Mouse (Mus musculus): Measurements from ENCODE around the gene Cped1. TPM values are rescaled to one million over a fixed set of nuclear protein-coding genes. Genes with fewer than 3 reads are reported as not detected.
"Not testable (repeated sequence)": the region's sequence is repeated elsewhere in the genome, so short reads cannot be mapped to it uniquely, and the experiment has no call there.

Gene Cped1
- total RNA-seq, 1 experiment from 2014 or later: 1.0 TPM

DNA sequence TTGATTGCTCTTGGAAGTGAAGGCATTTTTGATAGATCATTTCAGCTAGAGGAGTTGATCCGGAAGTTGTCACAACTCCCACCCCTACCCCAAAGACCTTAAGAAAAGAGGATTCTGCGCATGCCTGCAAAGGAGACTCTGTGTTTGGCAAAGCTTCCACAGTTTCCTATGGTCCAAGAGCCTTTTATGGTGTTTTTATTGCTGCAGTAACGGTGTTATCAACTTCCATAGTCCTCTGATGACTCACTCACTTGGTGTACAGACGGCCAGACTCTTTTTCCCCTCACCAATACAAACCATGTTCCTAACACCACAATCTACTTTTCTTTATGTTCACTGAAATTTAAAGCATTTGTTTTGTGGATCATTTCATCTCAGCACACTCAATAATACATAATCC is 273.1 kb downstream of the Cped1 start:
- no peak for ATAC-seq (ENCODE audit: extremely low read depth, insufficient number of reproducible peaks, low FRiP score, poor library complexity, severe bottlenecking)

DNA sequence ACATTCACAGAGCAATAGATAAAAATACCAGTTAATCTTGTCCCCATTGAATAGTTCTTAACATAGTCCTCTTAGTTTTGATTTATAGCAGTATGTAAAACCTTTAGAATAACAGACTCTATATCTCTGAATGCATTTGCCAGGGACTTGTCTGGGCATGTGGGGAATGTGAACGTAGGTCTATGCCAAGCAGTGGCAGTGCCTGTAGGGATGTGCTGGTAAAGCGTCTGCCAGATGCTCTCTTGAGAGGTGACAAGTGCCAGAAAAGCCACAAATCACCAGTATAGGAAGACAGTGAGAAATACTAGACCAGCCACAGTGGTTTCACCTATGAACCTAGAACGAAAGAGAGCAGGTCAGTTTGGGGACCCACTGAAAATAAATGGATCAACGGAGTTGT is 276.8 kb downstream of the Cped1 start:
- ATAC-seq (ENCODE audit: extremely low read depth, insufficient number of reproducible peaks, low FRiP score, poor library complexity, severe bottlenecking): no peak

DNA sequence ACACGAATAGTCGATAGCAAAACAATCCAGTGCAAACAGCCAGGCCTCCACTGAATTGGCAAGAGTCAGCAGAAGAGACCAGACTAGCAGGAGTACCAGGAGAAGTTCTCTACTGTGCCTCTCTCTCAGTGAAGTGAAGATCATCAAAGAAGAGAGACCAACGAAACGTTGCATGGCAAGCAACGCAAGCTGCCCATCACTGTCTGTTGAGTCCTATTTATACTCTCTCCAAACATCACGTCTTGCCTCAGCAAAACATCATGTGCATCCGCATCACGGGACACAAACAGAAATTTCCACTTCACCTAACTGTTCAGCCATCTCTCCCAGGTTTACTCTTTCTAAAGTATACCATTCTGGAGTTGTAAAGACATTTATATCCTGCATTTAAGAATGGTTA is 278.4 kb downstream of the Cped1 start:
- ATAC-seq (ENCODE audit: extremely low read depth, insufficient number of reproducible peaks, low FRiP score, poor library complexity, severe bottlenecking): not testable (repeated sequence)

DNA sequence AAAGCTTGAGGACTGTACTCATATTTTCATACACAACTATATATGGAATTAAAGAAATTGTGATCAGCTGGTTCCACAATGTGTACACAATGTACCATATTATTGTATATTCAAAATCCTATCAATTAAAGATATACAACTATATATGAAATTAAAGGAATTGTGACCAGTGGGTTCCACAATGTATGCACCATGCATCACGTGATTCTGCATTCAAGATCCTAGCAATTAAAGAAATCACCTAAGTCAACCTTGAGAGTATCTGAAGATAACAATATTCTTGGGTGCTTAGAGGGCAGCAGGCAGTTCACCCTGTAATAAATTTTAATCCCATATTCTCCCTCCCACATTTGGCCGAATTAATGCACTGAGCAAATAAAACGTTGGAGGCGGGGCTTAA is 280.3 kb downstream of the Cped1 start:
- ATAC-seq (ENCODE audit: extremely low read depth, insufficient number of reproducible peaks, low FRiP score, poor library complexity, severe bottlenecking): no peak

DNA sequence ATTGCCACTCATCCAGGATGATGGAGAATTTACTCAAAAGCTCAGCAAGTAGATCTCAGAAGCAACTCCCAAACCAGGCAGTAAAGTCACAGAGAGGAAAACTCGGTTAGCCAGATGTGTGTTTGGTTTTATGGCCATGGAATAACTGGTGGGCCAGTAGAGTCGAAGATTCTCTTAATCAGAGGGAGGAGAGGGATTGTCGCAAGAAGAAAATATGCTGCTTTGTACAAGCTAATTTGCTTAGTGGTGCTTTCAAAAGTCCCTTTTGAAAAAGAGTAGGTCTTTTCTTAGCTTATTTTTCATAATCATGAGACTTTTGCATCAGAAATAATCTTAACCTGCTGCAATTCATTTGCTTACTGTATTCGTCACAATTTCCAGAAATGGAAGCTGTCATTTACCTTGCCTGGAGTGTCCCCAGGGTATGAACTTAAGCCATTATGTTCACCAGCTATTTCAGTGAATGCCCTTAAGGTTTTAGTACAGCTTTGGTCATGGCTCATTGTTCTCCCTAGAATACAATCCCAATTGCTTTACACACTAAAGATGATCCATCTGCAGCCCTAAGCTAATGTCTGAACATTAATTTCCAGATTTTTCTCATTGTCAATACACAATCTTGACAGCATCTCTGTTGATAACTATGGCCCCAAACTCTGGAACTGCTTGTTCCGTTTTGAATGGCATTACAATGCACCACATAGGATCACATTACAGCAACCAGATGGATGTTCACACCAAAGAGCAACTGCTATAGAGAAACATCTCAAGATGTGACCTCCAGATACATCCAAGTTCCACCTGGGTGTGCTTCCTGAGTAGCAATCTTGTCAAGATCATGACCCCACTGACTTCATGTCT is 282.3 kb downstream of the Cped1 start:
- ATAC-seq (ENCODE audit: extremely low read depth, insufficient number of reproducible peaks, low FRiP score, poor library complexity, severe bottlenecking): no peak

DNA sequence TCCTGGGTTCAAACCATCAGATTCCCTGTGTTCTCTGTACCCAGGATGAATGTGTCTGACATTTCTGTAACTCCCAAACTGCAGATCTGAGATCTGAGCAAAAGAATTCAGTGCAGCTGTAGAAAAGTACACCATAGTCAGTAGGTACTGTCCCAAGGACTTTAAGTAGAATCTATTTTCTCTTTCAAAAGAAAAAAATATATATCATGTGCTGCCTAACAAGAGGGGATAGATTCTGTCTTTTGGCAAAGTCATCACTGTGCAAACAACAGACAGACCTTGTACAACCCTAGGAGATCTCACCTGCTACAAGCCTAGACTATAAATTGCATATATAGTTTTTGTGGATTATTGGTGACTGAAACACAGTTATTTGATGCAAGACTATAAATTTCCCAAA is 283.0 kb downstream of the Cped1 start:
- ATAC-seq (ENCODE audit: extremely low read depth, insufficient number of reproducible peaks, low FRiP score, poor library complexity, severe bottlenecking): no peak

DNA sequence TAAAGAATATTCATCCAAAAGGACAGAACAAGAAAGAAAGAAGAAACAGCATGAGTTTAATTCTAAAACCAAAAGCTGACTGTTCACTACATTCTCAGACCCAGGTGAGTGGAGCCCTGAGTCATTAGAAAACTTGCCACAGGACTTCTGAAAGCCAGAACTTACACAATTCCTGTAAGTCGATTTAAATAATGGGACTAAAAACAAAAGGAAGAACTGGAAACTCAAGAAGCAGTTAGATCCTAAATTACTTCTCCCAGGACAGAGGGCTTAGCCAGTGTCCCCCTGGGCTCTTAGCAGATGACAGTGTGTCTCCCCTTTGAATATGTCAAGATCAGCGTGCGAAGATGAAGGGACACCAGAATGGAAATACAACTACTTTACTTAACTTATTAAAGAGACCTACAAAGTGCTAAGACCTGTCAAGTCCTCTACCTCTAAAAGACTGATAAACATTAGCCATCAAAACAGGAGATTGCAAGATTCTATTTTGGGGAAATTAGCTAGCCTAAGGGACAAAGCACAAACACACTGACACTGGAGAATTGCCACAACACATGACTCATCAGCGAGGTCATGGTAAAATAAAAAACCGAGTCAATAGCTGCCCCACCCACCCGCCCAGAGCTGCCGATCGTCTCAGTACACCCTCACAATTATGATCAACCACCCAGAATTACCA is 284.3 kb downstream of the Cped1 start:
- no peak for ATAC-seq (ENCODE audit: extremely low read depth, insufficient number of reproducible peaks, low FRiP score, poor library complexity, severe bottlenecking)

DNA sequence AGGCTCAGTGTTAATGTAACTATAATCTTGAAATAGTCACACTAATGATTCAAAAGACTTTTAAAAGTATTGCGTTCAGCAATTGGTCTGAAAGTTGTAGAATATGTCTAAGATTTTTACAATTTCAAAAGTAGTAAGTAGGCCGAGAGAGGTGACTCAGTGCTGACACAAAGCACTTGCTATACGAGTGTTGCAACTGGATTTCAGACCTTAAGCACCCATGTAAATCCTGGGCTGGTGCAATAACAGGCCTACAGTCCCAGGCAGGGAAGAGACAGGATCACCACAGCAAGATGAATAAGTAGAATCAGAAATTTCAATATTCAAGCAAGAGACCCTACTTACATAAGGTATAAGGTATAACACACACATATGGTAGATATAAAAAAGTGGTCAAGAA is 292.2 kb downstream of the Cped1 start:
- no peak for ATAC-seq (ENCODE audit: extremely low read depth, insufficient number of reproducible peaks, low FRiP score, poor library complexity, severe bottlenecking)

DNA sequence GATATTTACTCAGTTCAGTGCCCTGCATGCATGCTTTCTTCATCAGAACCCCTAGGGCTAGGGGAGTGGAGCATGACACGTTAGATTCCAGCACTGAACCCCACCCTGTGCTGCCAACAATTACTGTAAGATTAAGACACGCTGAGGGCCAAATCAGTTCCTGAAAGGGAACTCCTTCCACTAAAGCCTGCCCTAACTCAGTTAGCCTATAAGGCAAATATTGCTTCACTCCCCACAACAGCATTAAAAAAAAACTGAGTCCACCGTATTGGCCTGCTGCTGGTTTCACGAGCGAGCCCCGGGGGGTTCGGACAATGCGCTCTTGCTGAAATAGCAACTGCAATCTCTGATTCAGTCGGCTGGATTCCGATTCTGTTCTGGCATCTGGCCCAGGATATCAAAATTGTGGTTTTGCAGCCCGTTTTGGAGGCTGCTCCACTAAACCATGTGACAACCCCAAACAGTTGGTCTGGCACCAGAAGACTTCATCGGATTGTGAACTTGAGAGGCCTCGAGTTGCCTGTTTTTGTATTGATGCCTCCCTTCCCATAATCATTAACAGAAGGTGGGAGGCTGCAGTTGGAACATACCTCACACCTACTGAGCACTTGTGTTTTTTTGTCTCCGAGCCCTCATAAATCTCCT is 294.6 kb downstream of the Cped1 start:
- no peak for ATAC-seq (ENCODE audit: extremely low read depth, insufficient number of reproducible peaks, low FRiP score, poor library complexity, severe bottlenecking)

DNA sequence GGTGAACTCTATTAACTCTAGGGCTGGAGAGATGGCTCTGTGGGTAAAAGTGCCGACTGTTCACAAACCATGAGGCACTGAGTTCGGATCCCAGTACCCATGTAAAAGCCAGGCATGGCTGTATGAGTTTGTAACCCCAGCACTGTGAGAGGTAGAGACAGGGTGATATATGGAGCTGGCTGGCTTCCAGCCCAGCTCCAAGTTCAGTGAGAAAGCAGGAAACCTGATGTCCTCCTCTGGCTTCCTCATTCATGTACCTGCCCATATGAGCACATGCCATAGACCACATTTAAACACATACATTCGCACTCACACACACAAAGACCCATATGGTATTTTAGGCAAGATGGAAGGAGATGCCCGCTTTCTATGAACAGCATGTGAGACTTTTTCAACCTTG is 296.7 kb downstream of the Cped1 start:
- no peak for ATAC-seq (ENCODE audit: extremely low read depth, insufficient number of reproducible peaks, low FRiP score, poor library complexity, severe bottlenecking)

DNA sequence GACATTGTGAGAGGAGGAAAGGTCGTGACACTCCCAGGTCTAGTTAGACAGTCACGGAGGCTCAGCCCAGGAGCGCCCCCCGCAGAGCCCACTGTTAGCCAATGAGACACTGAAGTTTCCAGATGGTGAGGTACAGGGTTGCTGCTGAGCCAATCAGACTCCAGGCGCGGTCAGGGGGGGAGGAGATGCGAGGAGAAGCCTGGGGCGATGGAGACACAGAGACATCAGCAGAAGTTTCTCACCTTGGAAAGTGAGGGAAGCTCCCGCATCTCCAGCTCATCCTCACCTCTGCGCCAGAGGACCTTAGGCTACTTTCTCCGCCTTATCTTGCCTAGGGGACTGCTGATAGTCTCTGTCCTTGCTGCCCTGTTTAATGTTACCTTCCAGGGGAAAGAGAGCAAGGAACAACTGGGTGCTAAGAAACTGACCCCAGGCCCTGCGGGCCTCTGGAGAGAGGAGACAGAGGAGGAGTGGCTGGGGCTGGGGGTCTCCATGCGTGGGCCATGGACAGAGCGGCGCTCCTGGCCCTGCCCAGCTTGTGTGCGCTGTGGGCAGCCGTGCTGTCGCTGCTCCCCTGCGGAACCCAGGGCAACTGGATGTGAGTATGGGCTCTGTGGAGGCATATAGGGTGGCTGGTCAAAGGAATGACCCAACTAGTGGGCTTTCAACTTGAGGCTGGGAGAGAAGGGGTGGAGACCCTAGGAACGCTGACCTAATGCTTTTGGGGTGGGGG is 302.5 kb downstream of the Cped1 start, which contains the start of gene Wnt16:
Gene Wnt16 (plus strand): TSS at position 224 of the 733 bp plus-strand sequence.
- peak; percentile 16; the same call in 1 of the 2 replicates for ATAC-seq (ENCODE audit: extremely low read depth, insufficient number of reproducible peaks, low FRiP score, poor library complexity, severe bottlenecking)

DNA sequence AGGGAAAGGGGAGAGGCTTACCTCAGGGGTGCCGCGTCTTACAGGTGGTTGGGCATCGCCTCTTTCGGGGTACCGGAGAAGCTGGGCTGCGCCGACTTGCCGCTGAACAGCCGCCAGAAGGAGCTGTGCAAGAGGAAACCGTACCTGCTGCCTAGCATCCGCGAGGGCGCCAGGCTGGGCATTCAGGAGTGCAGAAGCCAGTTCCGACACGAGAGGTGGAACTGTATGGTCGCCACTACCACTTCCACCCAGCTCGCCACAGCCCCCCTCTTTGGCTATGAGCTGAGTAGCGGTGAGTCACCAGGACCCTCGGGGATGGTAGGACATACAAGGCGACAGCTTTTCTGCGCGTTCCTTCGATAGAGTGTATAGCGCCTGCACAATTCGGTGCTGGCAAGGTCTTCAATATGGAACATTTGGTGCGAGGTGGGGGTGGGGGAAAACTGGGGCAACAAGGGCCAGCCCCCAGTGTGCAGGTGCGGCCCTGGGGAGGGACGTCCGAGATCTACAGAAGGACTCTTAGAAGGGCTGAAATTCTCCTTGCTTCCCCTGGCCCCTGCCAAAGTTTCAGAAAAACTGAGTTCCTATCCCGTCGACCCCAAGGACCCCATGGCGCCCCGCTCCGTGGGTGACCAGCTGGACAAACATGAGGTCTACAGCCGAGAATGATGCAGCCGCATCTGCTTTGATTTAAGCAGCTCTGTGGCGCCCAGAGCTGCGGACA is 303.2 kb downstream of the Cped1 start:
- 0 out of 2 replicates have a peak, but pooled peaks have one; percentile 19 for ATAC-seq (ENCODE audit: extremely low read depth, insufficient number of reproducible peaks, low FRiP score, poor library complexity, severe bottlenecking)

DNA sequence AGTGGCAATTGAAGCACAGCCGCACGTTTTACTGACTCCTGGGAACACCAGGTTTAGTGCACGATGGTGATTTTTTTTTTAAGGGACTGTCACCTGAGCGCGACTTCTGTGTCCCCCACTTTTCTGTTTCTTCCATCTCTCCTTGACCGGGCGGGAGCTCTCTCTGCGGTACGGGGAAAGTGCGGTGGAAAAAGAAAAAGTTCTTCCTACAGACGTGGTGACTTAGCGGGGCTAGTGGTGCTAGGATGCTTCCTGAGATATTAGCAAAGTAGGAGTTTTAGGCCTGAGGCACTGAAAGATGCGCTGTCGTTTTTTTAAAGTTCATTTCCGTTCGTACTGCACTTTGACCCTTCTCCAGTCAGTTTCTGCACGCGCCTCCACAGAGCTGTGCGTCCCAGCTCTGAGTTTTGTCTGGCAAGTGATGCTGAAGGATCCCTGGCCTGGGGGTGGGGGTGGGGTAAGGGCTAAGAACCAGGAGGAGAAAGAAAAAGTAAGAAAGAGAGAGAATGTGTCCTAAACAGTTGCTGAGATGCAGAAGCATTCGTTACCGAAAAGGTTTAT is 303.8 kb downstream of the Cped1 start:
- ATAC-seq (ENCODE audit: extremely low read depth, insufficient number of reproducible peaks, low FRiP score, poor library complexity, severe bottlenecking): no peak

DNA sequence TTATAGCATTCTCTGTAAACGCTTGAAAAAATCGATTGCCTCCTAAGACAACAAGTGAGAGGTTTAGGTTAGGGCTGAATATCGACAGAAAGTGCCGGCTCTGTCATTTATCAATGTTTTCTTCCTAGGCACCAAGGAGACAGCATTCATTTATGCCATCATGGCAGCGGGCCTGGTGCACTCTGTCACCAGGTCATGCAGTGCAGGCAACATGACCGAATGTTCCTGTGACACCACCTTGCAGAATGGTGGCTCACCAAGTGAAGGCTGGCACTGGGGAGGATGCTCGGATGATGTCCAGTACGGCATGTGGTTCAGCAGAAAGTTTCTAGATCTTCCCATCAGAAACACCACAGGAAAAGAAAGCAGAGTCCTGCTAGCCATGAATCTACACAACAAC is 305.1 kb downstream of the Cped1 start:
- ATAC-seq (ENCODE audit: extremely low read depth, insufficient number of reproducible peaks, low FRiP score, poor library complexity, severe bottlenecking): no peak

DNA sequence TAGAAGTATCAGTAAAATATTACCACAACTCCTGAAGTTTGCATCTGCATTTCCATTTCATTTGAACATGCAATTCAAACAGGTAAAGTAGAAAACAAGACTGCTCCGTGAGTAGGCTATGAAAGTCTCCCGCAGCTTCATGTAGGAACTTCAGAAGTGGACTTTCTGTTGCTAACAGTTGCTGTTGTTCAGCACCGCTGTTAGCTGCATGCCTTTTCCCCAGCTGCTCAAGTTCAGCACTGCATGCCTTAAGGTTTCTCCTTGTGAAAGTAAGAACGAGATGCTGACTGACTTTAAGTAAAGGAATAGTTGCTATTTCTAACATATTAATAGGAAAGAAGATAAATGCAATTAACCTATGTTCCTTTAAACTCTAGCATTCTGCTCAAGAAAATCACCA is 306.3 kb downstream of the Cped1 start:
- no peak for ATAC-seq (ENCODE audit: extremely low read depth, insufficient number of reproducible peaks, low FRiP score, poor library complexity, severe bottlenecking)

DNA sequence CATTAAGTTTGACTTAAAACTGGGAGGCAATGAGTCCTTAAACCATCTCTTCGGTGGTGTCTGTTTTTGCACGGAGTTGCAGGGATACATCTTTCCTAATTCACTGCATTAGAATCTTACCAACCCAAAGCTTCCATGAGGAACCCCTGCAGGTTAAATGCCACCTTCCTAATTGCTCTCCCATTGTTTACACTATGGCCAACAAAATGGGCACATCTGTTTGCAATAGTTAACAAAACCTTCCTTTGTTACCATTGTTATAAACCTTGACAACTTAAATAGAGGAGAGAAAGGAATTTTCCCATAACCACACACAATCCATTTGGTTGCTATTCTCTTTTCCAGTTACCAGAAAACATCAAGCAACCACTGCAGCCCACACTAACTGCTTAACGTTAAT is 308.2 kb downstream of the Cped1 start:
- no peak for ATAC-seq (ENCODE audit: extremely low read depth, insufficient number of reproducible peaks, low FRiP score, poor library complexity, severe bottlenecking)

DNA sequence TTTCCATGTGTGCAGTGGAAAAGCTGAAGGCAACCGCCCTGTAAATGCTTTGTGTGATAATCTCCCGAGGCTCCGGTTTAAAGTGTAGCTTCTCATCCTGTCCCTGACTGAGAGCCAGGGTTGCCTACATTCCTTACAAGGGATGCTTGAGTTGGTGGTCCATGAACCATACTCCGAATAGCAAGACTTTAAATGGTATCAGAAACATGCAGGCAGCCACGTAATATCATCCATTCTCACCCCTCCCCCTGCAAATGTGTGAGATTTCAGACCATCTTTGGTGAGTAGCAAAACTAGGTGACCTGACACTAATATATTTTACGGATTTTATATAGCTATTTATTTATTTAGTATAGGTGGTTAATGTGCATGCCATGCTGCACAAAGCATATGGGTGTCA is 311.3 kb downstream of the Cped1 start:
- no peak for ATAC-seq (ENCODE audit: extremely low read depth, insufficient number of reproducible peaks, low FRiP score, poor library complexity, severe bottlenecking)

DNA sequence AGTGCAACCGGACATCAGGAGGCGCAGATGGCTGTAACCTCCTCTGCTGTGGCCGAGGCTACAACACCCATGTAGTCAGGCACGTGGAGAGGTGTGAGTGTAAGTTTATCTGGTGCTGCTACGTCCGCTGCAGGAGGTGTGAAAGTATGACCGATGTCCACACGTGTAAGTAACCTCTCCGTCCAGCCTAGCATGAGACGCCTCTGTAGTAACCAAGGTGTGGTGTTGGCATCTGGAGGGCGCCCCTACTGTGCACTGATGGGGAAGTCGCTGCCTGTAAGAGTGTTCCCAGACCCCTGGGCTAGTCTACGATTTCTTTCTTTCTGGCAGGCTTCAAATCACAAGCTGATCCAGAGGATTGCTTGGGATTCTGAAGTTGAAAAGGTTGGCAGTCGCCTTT is 312.3 kb downstream of the Cped1 start:
- ATAC-seq (ENCODE audit: extremely low read depth, insufficient number of reproducible peaks, low FRiP score, poor library complexity, severe bottlenecking): no peak

Data from neutrophil, adult 5-6 weeks (primary cell).